Mouse (Mus musculus): ENCODE measurements at regions not wholly inside any gene's neighbourhood (a gene's known extent, or its start where the extent isn't known, plus 50 kb on each side); places are given as distances from the start of the nearest gene placed in this dataset.

DNA sequence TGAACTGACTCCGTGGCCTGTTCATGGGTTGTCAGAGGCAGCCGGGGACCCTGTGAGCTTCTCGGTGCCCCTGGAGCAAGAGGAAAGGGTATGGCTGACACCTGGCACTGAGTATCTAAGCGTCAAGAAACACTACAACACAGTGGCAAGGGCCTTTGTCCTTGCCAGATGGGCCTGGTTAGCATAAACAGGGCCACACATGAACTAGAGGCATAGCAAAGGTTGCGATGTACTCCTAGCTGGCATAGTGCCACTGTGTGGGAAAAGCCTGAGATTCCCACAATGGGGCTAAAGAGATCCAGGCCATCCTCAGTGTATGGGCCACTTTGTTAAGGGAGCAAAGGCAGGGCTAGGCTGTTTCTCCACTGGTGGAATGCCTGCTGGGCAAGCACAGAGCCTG lies 72.9 kb downstream of the 3100002H09Rik start:
- TF ChIP-seq JUND (conservative IDR thresholded peaks at IDR 0.05; ENCODE audit: low read depth, low read length): no peak
- no peak for TF ChIP-seq BHLHE40 (IDR thresholded peaks at IDR 0.05; ENCODE audit: low read depth, low read length)
- TF ChIP-seq E2F4 (IDR thresholded peaks at IDR 0.05; ENCODE audit: insufficient replicate concordance, low read depth, low read length): no peak
- TF ChIP-seq CTCF (conservative IDR thresholded peaks at IDR 0.05 in 1 of 2, IDR thresholded peaks at IDR 0.05 in 1 of 2; ENCODE audit: low read depth in 2 of 2, low read length in 2 of 2): no peak
- TF ChIP-seq POLR2A (IDR thresholded peaks at IDR 0.05; ENCODE audit: low read depth, low read length): no peak
- no peak for TF ChIP-seq ZMIZ1 (IDR thresholded peaks at IDR 0.05; ENCODE audit: low read depth, low read length)
- TF ChIP-seq MAX (IDR thresholded peaks at IDR 0.05; ENCODE audit: low read length): no peak
- no peak for TF ChIP-seq JUN (IDR thresholded peaks at IDR 0.05; ENCODE audit: insufficient read depth, low read depth, low read length)
- no peak for TF ChIP-seq TBP (conservative IDR thresholded peaks at IDR 0.05; ENCODE audit: low read depth, low read length)
- TF ChIP-seq EP300 (IDR thresholded peaks at IDR 0.05; ENCODE audit: low read length): no peak
- no peak for TF ChIP-seq ZNF384 (IDR thresholded peaks at IDR 0.05; ENCODE audit: low read depth, low read length)
- no peak for TF ChIP-seq USF1 (IDR thresholded peaks at IDR 0.05; ENCODE audit: low read depth, low read length)
- TF ChIP-seq MYC (IDR thresholded peaks at IDR 0.05; ENCODE audit: low read depth, low read length): no peak
- TF ChIP-seq PAX5 (IDR thresholded peaks at IDR 0.05; ENCODE audit: low read length): no peak

Data from CH12.LX (cell line).